Mouse (Mus musculus) lung, embryonic 16.5 days (tissue): ENCODE data around the gene Ninj2. TPM values are rescaled to one million over a fixed set of nuclear protein-coding genes. Genes with fewer than 3 reads are reported as not detected.

Experiments used
- ATAC-seq: fragments of 200-750 bp; cut with Nextera tagmentation; 2 replicates; pipeline ENCODE4 v1.8.0; 2017; ENCODE audit warnings: low read depth, mild to moderate bottlenecking, moderate library complexity
- H3K27ac ChIP-seq: fragments of 300-500 bp; sonication (generic); 2 replicates; pipeline ENCODE4 v1.5.1; 2014; ENCODE audit warnings: mild to moderate bottlenecking, control low read depth, low read length
- H3K27me3 ChIP-seq: fragments of 300-500 bp; sonication (generic); 2 replicates; pipeline ENCODE4 v1.6.1; 2014; ENCODE audit warnings: low read depth, low read length, mixed read lengths; ENCODE audit not compliant: control insufficient read depth, insufficient read depth
- H3K36me3 ChIP-seq: fragments of 300-500 bp; sonication (generic); 2 replicates; pipeline ENCODE4 v1.6.1; 2014; ENCODE audit warnings: low read length; ENCODE audit not compliant: control insufficient read depth, insufficient read depth
- H3K4me1 ChIP-seq: fragments of 300-500 bp; sonication (generic); replicated peaks from 2 replicates; pipeline ENCODE4 v1.6.1; 2014; ENCODE audit warnings: low read length, mixed read lengths; ENCODE audit not compliant: control insufficient read depth, insufficient read depth
- H3K4me2 ChIP-seq: fragments of 300-500 bp; sonication (generic); 2 replicates; pipeline ENCODE4 v1.6.1; 2014; ENCODE audit warnings: low read depth, low read length, control low read depth
- H3K4me3 ChIP-seq: fragments of 300-500 bp; sonication (generic); 2 replicates; pipeline ENCODE4 v1.5.1; 2014; ENCODE audit warnings: mild to moderate bottlenecking, low read length, control low read depth
- H3K9ac ChIP-seq: fragments of 300-500 bp; sonication (generic); 2 replicates; pipeline ENCODE4 v1.6.1; 2014; ENCODE audit warnings: low read length, control low read depth
- H3K9me3 ChIP-seq: fragments of 300-500 bp; sonication (generic); 2 replicates; pipeline ENCODE4 v1.6.1; 2016; ENCODE audit warnings: low read length; ENCODE audit not compliant: control insufficient read depth
- WGBS: fragments of 180-500 bp; shearing (Covaris S2); extraction: QIAGEN DNeasy Blood & Tissue Kit; methylation state at CpG from one replicate; pipeline ENCODE4 v1.1.7; 2014; 5-methylcytosine and 5-hydroxymethylcytosine counted together
- polyA plus RNA-seq: library from polyadenylated mRNA; unstranded; fragments of >200 nt; fragmentation: Nextera tagmentation; extraction: Ambion mirVana; gene quantifications from 2 replicates; pipeline ENCODE4 v1.2.1, GENCODE M21; 2015

The Ninj2 gene
- polyA plus RNA-seq, 1 experiment from 2014 or later: 0.63 TPM

DNA sequence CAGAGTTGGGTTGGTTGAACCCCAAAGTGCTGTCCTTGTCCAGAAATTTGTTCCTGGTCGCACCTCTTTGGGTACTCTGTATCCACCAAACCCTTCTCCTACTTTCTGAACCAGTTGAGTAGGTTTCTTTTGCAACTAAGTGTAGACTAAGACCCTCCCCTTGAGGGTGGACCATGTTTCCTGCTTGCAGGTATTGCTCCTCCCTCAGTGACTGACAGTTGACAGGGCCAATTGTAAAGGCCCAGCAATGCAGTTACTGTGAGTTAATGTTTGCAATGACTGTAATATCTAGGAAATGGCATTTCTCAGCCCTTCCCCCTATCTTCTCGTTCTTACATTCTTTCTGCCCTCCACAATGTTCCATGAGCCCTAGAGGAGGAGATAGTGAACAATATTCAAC lies 20.5 kb upstream of the Ninj2 start:
- Histone ChIP-seq H3K4me2 (no peak overlapping the region), H3K27ac (no peak overlapping the region), H3K27me3 (no peaks in the 10 kb centered on the region), H3K36me3 (no peaks in the 10 kb centered on the region), H3K9me3 (no peaks in the 10 kb centered on the region), H3K4me3 (no peak overlapping the region), H3K4me1 (no peaks in the 10 kb centered on the region), H3K9ac (no peak overlapping the region)
- no peak for ATAC-seq
- WGBS: 69% methylated on average over 2 of the region's 2 CpGs

DNA sequence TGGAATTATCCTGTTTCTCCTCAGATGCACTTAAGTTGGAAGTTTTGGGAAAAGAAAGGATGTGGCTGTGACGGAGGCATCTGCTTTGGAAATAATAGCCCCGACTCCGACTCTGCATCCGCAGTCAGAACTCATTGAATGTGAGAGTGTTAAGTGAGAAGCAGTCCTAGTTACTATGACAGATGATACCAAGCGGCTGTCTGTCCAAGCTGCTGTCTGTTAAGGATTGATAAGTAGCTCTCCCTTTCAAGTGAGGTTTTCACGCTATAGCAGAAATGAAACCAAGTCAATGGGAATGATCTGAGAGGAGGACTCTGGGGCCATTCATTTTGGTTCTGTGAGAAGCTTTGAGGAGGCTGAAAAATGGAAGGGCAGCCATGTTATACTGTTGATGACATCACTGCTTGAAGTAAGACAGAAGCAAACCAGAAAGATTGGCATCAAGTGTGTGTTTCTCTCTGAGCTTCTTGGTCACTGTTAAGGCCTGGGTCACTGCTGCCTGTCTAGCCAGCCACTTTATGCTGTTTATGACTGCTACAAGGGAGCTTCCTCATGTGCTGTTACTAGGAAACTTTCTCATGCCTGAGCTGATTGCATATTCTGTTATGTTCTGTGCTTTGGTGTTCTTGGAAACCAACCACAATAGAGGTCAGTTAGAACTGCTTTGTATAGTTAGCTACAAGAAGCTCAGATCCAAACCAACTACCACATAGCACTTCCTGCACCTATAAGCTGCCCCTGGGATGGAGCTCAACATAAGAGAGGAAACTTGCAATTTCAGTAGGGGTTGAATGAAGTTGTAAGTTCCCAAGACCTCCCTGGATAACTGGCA lies 16.3 kb upstream of the Ninj2 start:
- Histone ChIP-seq H3K9me3 (no peaks in the 10 kb centered on the region), H3K36me3 (no peaks in the 10 kb centered on the region), H3K4me1 (no peaks in the 10 kb centered on the region), H3K27ac (no peak overlapping the region), H3K27me3 (no peaks in the 10 kb centered on the region), H3K9ac (no peak overlapping the region), H3K4me3 (no peak overlapping the region), H3K4me2 (no peak overlapping the region)
- WGBS: 66% methylated on average over 6 of the region's 6 CpGs
- no peak for ATAC-seq

DNA sequence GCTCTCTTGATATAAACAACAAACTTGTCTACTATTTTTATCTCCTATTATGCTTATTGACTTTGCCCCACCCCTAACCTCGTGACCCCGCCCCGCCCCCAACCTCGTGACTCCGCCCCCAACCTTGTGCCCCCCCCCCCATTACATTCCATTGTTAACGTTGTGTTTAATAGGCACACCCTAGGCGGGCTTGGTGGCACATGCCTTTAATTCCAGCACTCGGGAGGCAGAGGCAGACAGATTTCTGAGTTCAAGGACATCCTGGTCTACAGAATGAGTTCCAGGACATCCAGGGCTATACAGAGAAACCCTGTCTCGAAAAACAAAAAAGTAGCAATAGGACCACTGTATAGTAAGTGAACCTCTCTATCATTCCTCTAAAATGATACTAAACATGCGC lies 13.6 kb upstream of the Ninj2 start:
- H3K9ac ChIP-seq: no peak overlapping the region
- H3K36me3 ChIP-seq: no peaks in the 10 kb centered on the region
- H3K27me3 ChIP-seq: no peaks in the 10 kb centered on the region
- ATAC-seq: no peak
- H3K4me2 ChIP-seq: no peak overlapping the region
- no peaks in the 10 kb centered on the region for H3K9me3 ChIP-seq
- no peak overlapping the region for H3K27ac ChIP-seq
- no peak overlapping the region for H3K4me3 ChIP-seq
- no peaks in the 10 kb centered on the region for H3K4me1 ChIP-seq
- WGBS: 78% methylated on average over 10 of the region's 10 CpGs

DNA sequence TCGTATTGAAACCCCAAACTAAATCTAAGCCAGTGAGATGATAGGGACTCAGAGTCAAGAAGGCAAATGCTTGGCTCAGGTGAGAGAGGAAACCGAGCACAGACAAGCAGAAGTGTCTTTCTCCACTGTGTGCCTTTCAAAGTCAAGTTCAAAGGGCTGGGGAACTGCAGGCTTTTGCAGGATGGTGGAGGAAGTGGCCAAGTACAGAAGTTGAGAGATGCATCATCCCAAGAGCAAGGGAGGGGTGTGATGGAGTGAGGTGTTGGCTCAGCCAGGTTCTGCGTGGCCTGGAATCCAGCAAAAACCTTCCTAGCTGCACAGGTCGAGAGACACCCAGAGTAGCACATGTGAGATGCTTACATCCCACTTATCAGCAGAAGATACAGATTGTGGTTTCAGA lies 11.6 kb upstream of the Ninj2 start:
- H3K4me2 ChIP-seq: no peak overlapping the region
- WGBS: 67% methylated on average over 4 of the region's 4 CpGs

DNA sequence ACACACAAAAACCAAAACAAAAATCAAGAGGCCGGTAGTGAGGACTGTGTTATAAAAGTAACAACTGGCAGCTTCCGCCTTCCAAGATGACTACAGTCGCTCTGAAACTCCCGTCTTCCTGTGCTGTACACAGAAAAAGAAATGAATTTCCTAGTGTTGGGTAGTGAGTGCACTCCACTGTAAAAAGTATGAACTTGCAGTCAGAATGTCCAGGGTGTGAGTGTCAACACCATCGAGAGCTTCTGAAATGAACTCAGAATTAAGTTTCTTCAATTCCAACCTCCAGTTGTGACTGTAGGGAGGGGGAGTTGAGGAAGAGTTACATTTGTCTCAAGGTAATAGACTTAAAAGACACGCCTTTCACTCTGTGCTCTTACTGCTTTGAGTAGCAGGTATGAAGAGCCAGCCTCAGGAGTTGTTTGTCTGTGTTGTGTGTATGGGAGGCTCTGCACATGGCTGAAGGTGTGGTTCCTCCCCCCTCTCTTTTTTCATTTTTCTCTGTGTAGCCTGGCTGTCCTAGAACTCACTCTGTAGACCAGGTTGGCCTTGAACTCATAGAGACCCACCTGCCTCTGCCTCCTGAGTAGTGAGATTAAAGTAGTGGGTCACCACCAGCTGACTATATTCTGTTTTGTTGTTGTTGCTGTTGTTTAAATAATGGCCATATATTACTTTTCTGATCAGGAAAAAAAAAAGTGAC lies 10.7 kb upstream of the Ninj2 start:
- no peaks in the 10 kb centered on the region for H3K36me3 ChIP-seq
- WGBS: 82% methylated on average over 6 of the region's 6 CpGs
- H3K9ac ChIP-seq: no peak overlapping the region
- H3K27ac ChIP-seq: no peak overlapping the region
- H3K4me1 ChIP-seq: no peaks in the 10 kb centered on the region
- no peaks in the 10 kb centered on the region for H3K27me3 ChIP-seq
- no peak overlapping the region for H3K4me2 ChIP-seq
- H3K4me3 ChIP-seq: no peak overlapping the region
- no peak for ATAC-seq
- no peaks in the 10 kb centered on the region for H3K9me3 ChIP-seq

More for the DNA sequence above, 11.6 kb upstream of the Ninj2 start:
- Histone ChIP-seq H3K9ac (no peak overlapping the region), H3K4me1 (no peaks in the 10 kb centered on the region), H3K27me3 (no peaks in the 10 kb centered on the region), H3K36me3 (no peaks in the 10 kb centered on the region), H3K9me3 (no peaks in the 10 kb centered on the region), H3K4me3 (no peak overlapping the region), H3K27ac (no peak overlapping the region)
- no peak for ATAC-seq

DNA sequence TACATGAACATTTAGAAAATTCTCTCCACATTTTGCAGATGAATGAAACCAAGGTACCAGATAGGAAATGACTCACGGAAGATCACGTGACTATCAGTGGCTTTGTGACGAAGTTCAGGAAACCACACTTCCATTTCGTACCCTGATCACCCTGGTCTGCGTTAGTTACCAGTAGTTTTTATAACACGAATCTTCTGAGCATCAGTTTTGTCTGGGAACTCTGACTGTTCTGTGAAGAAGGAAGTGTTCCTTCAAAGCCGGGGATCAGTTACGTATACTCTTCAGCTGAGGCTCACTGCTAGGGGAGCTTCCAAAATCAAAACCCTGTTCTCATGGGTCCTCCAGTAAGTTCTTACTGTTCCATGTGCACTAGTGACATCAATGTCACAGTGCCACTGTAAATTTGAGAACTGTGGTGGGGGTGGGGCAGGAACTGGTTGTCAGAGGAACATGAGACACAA lies 10.2 kb upstream of the Ninj2 start:
- H3K27ac ChIP-seq: no peak overlapping the region
- no peak overlapping the region for H3K4me3 ChIP-seq
- H3K36me3 ChIP-seq: no peaks in the 10 kb centered on the region
- H3K27me3 ChIP-seq: no peaks in the 10 kb centered on the region
- no peak for ATAC-seq
- H3K9me3 ChIP-seq: no peaks in the 10 kb centered on the region
- no peaks in the 10 kb centered on the region for H3K4me1 ChIP-seq
- H3K9ac ChIP-seq: no peak overlapping the region
- no peak overlapping the region for H3K4me2 ChIP-seq
- 72% methylated on average over 8 of the region's 8 CpGs for WGBS

DNA sequence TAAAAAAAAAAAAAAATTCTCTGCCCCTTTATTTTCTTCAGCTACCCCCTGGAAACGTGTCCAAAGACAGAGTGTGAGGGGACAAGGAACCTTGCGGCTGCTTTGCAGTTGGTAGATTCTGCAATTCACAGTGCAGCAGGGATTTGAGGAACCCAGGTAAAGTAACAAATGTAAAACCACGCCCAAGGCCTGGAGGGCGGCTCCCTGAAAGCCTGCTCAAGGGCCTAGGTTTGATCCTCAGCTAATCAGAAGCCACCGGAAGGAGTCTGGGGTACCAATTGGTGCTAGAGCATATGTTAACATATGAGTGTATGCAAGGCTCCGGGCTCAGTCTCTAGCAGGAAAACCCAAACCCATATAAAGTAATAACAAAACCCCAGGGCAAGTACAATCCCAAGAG lies 9.7 kb upstream of the Ninj2 start:
- no peaks in the 10 kb centered on the region for H3K36me3 ChIP-seq
- H3K4me1 ChIP-seq: no peaks in the 10 kb centered on the region
- H3K4me3 ChIP-seq: no peak overlapping the region
- no peak for ATAC-seq
- no peak overlapping the region for H3K9ac ChIP-seq
- H3K27me3 ChIP-seq: no peaks in the 10 kb centered on the region
- no peaks in the 10 kb centered on the region for H3K9me3 ChIP-seq
- no peak overlapping the region for H3K27ac ChIP-seq
- 62% methylated on average over 6 of the region's 6 CpGs for WGBS
- H3K4me2 ChIP-seq: no peak overlapping the region

DNA sequence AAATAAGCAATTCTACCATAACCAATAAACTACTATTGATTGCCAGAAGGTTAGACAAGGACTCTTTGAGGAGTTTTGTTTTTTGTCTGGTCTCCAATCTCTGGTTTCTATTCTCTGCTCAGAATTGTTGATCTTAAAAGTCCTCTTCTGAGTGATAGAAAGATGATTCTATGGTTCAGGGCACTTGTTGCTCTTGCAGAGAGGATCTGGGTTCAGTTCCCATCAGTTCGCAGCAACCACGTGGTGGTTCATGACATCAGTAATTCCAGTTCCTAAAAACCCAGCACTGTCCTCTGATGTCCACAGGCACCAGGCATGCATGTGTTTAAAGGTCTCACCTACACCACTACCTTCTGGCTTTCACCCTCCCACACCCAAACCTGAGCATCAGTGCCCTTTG lies 8.2 kb upstream of the Ninj2 start:
- H3K4me1 ChIP-seq: no peaks in the 10 kb centered on the region
- no peak overlapping the region for H3K9ac ChIP-seq
- no peaks in the 10 kb centered on the region for H3K36me3 ChIP-seq
- WGBS: 90% methylated on average over 2 of the region's 2 CpGs
- ATAC-seq: no peak
- no peak overlapping the region for H3K27ac ChIP-seq
- H3K4me2 ChIP-seq: no peak overlapping the region
- no peaks in the 10 kb centered on the region for H3K27me3 ChIP-seq
- no peak overlapping the region for H3K4me3 ChIP-seq
- no peaks in the 10 kb centered on the region for H3K9me3 ChIP-seq

DNA sequence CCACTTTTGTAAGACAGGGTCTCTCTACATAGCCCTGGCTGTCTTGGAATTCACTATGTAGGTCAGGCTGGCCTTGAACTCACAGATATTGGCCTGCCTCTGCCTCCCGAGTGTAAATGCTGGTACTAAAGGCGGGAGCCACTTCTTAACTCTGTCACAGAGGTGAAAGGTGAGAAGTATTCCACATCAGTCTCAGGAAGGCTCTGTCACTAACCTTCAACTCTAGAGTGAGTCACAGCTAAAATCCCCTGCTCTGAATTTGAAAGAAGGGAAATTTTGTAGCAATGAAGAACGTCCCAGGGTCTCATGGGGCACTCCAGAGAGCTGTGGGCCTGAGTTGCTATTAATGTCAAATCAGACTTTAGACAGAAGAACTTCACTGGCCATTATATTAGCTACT lies 7.3 kb upstream of the Ninj2 start:
- H3K4me3 ChIP-seq: no peak overlapping the region
- ATAC-seq: no peak
- H3K4me2 ChIP-seq: no peak overlapping the region
- WGBS: 70% methylated on average over 3 of the region's 3 CpGs
- H3K9me3 ChIP-seq: no peaks in the 10 kb centered on the region
- no peaks in the 10 kb centered on the region for H3K36me3 ChIP-seq
- no peaks in the 10 kb centered on the region for H3K4me1 ChIP-seq
- no peaks in the 10 kb centered on the region for H3K27me3 ChIP-seq
- H3K27ac ChIP-seq: no peak overlapping the region
- no peak overlapping the region for H3K9ac ChIP-seq
